Mouse (Mus musculus): ENCODE data around the gene 4930415O20Rik.

4930415O20Rik gene

GRCm38 (mm10) chr15:98570873-98571538 lies at the start of gene 4930415O20Rik, which contains the start of gene Ccnt1:
Gene 4930415O20Rik, plus strand, starts transcription at chr15:98571004.
Gene Ccnt1, minus strand, starts transcription at chr15:98570923.
- no peak for DNase-seq (ENCODE audit: low read depth, low spot score)

- no peak for DNase-seq (ENCODE audit: low read depth, low spot score)
Observed at GRCm38 (mm10) chr15:98521245-98521644, 49.6 kb upstream of the 4930415O20Rik start.

- peak; percentile 77 for DNase-seq (ENCODE audit: low read depth, low spot score)
Observed at GRCm38 (mm10) chr15:98526057-98526456, 44.7 kb upstream of the 4930415O20Rik start.

- DNase-seq (ENCODE audit: low read depth, low spot score) = no peak
Observed at GRCm38 (mm10) chr15:98527056-98527771, 43.6 kb upstream of the 4930415O20Rik start.

GRCm38 (mm10) chr15:98528066-98528563 lies 42.7 kb upstream of the 4930415O20Rik start:
- DNase-seq (ENCODE audit: low read depth, low spot score) = peak; percentile 55

- peak; percentile 36 for DNase-seq (ENCODE audit: low read depth, low spot score)
Observed at GRCm38 (mm10) chr15:98532281-98532680, 38.5 kb upstream of the 4930415O20Rik start.

GRCm38 (mm10) chr15:98533035-98533531 lies 37.7 kb upstream of the 4930415O20Rik start:
- DNase-seq (ENCODE audit: low read depth, low spot score) = peak; percentile 44

- peak; percentile 99 for DNase-seq (ENCODE audit: low read depth, low spot score)
Observed at GRCm38 (mm10) chr15:98533881-98534627, 36.8 kb upstream of the 4930415O20Rik start, which contains the start of gene Kansl2. Gene Kansl2, minus strand, starts transcription at chr15:98534264.

GRCm38 (mm10) chr15:98535921-98536320 lies 34.9 kb upstream of the 4930415O20Rik start:
- DNase-seq (ENCODE audit: low read depth, low spot score) = no peak

GRCm38 (mm10) chr15:98536828-98537510 lies 33.8 kb upstream of the 4930415O20Rik start:
- no peak for DNase-seq (ENCODE audit: low read depth, low spot score)

GRCm38 (mm10) chr15:98537923-98538322 lies 32.9 kb upstream of the 4930415O20Rik start:
- DNase-seq (ENCODE audit: low read depth, low spot score) = no peak

- no peak for DNase-seq (ENCODE audit: low read depth, low spot score)
Observed at GRCm38 (mm10) chr15:98541064-98541463, 29.7 kb upstream of the 4930415O20Rik start.

- DNase-seq (ENCODE audit: low read depth, low spot score) = no peak
Observed at GRCm38 (mm10) chr15:98543341-98543740, 27.5 kb upstream of the 4930415O20Rik start.

- peak; percentile 61 for DNase-seq (ENCODE audit: low read depth, low spot score)
Observed at GRCm38 (mm10) chr15:98545151-98545550, 25.7 kb upstream of the 4930415O20Rik start.

- no peak for DNase-seq (ENCODE audit: low read depth, low spot score)
Observed at GRCm38 (mm10) chr15:98546843-98547242, 24.0 kb upstream of the 4930415O20Rik start.

- no peak for DNase-seq (ENCODE audit: low read depth, low spot score)
Observed at GRCm38 (mm10) chr15:98552758-98553157, 18.0 kb upstream of the 4930415O20Rik start.

GRCm38 (mm10) chr15:98555881-98556280 lies 14.9 kb upstream of the 4930415O20Rik start:
- DNase-seq (ENCODE audit: low read depth, low spot score) = no peak

- DNase-seq (ENCODE audit: low read depth, low spot score) = no peak
Observed at GRCm38 (mm10) chr15:98557186-98557585, 13.6 kb upstream of the 4930415O20Rik start.

GRCm38 (mm10) chr15:98566973-98567277 lies 3.9 kb upstream of the 4930415O20Rik start:
- DNase-seq (ENCODE audit: low read depth, low spot score) = no peak

- DNase-seq (ENCODE audit: low read depth, low spot score) = peak; percentile 99
Observed at GRCm38 (mm10) chr15:98567278-98568134, 3.3 kb upstream of the 4930415O20Rik start.
